Mouse (Mus musculus) kidney, adult 2 months (tissue): ENCODE measurements around the gene Ass1. TPM values are rescaled to one million over a fixed set of nuclear protein-coding genes. Genes with fewer than 3 reads are reported as not detected.

Source experiments
- DNase-seq: peaks from one replicate; pipeline ENCODE4 v3.0.0; 2021
- H3K27ac ChIP-seq: fragments of 200-500 bp; 2 replicates; pipeline ENCODE4 v1.5.1; 2012; ENCODE audit warnings: low read depth, low read length, control low read depth, inconsistent platforms; ENCODE audit not compliant: insufficient read depth
- H3K27me3 ChIP-seq: fragments of 200-500 bp; replicated peaks from 2 replicates; pipeline ENCODE4 v1.6.1; 2012; ENCODE audit warnings: mild to moderate bottlenecking, moderate library complexity, low read length, inconsistent platforms; ENCODE audit not compliant: control insufficient read depth, insufficient read depth
- H3K36me3 ChIP-seq: fragments of 200-500 bp; 2 replicates; pipeline ENCODE4 v1.6.1; 2012; ENCODE audit warnings: mild to moderate bottlenecking, moderate library complexity, low read length, inconsistent platforms; ENCODE audit not compliant: control insufficient read depth, insufficient read depth
- H3K4me1 ChIP-seq: fragments of 200-500 bp; 2 replicates; pipeline ENCODE4 v1.6.1; 2011; ENCODE audit warnings: low read length; ENCODE audit not compliant: control insufficient read depth, insufficient read depth
- H3K4me3 ChIP-seq: fragments of 200-500 bp; 2 replicates; pipeline ENCODE4 v1.5.1; 2011; ENCODE audit warnings: mild to moderate bottlenecking, low read depth, low read length, control low read depth; ENCODE audit not compliant: insufficient read depth
- CTCF ChIP-seq: fragments of 200-500 bp; conservative IDR thresholded peaks from 2 replicates; pipeline ENCODE4 v1.5.1; 2011; ENCODE audit warnings: low read depth, mild to moderate bottlenecking, control low read depth, low read length, moderate library complexity, mixed read lengths; ENCODE audit not compliant: insufficient read depth, insufficient read length
- POLR2A ChIP-seq: fragments of 200-500 bp; IDR thresholded peaks from one replicate; pipeline ENCODE4 v1.6.1; 2011; ENCODE audit warnings: low read depth, low read length, control low read depth
- WGBS: fragments of 180-500 bp; shearing (Covaris S2); methylation state at CpG from one replicate; pipeline ENCODE4 v1.1.7; 2018; 5-methylcytosine and 5-hydroxymethylcytosine counted together
- polyA plus RNA-seq: library from polyadenylated mRNA; depleted of rRNA; stranded (reverse); fragments of >200 nt; gene quantifications from 2 replicates; pipeline ENCODE4 v1.2.3, GENCODE M21; 2012

Ass1 gene
- polyA plus RNA-seq, 1 experiment: 2,656 TPM

GRCm38 (mm10) chr2:31524641-31525040 is 54.6 kb downstream of the Ass1 start:
- no peaks in the 10 kb centered on the region for H3K27me3 ChIP-seq
- no peak for DNase-seq
- H3K4me3 ChIP-seq: no peak overlapping the region
- no peaks in the 10 kb centered on the region for H3K4me1 ChIP-seq
- no peak for TF ChIP-seq POLR2A
- TF ChIP-seq CTCF: no peak
- H3K27ac ChIP-seq: no peak overlapping the region
- WGBS: 71% methylated on average over 5 of the region's 5 CpGs
- no peaks in the 10 kb centered on the region for H3K36me3 ChIP-seq

GRCm38 (mm10) chr2:31525778-31526177 is 55.8 kb downstream of the Ass1 start:
- 49% methylated on average over 10 of the region's 10 CpGs for WGBS
- H3K36me3 ChIP-seq: no peaks in the 10 kb centered on the region
- H3K27ac ChIP-seq: no peak overlapping the region
- no peaks in the 10 kb centered on the region for H3K4me1 ChIP-seq
- H3K27me3 ChIP-seq: no peaks in the 10 kb centered on the region
- H3K4me3 ChIP-seq: no peak overlapping the region
- no peak for DNase-seq
- TF ChIP-seq POLR2A: no peak
- no peak for TF ChIP-seq CTCF

GRCm38 (mm10) chr2:31530201-31530600 is 60.2 kb downstream of the Ass1 start:
- H3K4me1 ChIP-seq: no peaks in the 10 kb centered on the region
- DNase-seq: no peak
- H3K4me3 ChIP-seq: no peak overlapping the region
- TF ChIP-seq CTCF: no peak
- TF ChIP-seq POLR2A: no peak
- WGBS: 61% methylated on average over 5 of the region's 5 CpGs
- H3K27ac ChIP-seq: no peak overlapping the region
- H3K36me3 ChIP-seq: no peaks in the 10 kb centered on the region
- no peaks in the 10 kb centered on the region for H3K27me3 ChIP-seq

- Histone ChIP-seq H3K27me3 (no peaks in the 10 kb centered on the region), H3K4me3 (no peak overlapping the region), H3K27ac (no peak overlapping the region), H3K4me1 (no peaks in the 10 kb centered on the region), H3K36me3 (no peaks in the 10 kb centered on the region)
- no peak for DNase-seq
- 68% methylated on average over 5 of the region's 5 CpGs for WGBS
- TF ChIP-seq POLR2A (no peak), CTCF (no peak)
Observed at GRCm38 (mm10) chr2:31537054-31537453, 67.0 kb downstream of the Ass1 start.

- DNase-seq: no peak
- no peaks in the 10 kb centered on the region for H3K27me3 ChIP-seq
- 62% methylated on average over 5 of the region's 5 CpGs for WGBS
Observed at GRCm38 (mm10) chr2:31538745-31539144, 68.7 kb downstream of the Ass1 start.

GRCm38 (mm10) chr2:31541581-31541980 is 71.6 kb downstream of the Ass1 start:
- Histone ChIP-seq H3K27ac (no peak overlapping the region), H3K27me3 (no peaks in the 10 kb centered on the region), H3K4me3 (no peak overlapping the region), H3K4me1 (no peaks in the 10 kb centered on the region), H3K36me3 (no peaks in the 10 kb centered on the region)
- peak; percentile 26 for DNase-seq
- 40% methylated on average over 5 of the region's 5 CpGs for WGBS
- TF ChIP-seq POLR2A: no peak
- no peak for TF ChIP-seq CTCF

More at GRCm38 (mm10) chr2:31538745-31539144, 68.7 kb downstream of the Ass1 start:
- TF ChIP-seq POLR2A (no peak), CTCF (no peak)
- no peaks in the 10 kb centered on the region for H3K4me1 ChIP-seq
- H3K36me3 ChIP-seq: no peaks in the 10 kb centered on the region
- H3K4me3 ChIP-seq: no peak overlapping the region
- no peak overlapping the region for H3K27ac ChIP-seq

- Histone ChIP-seq H3K27ac (no peak overlapping the region), H3K4me1 (no peaks in the 10 kb centered on the region), H3K27me3 (no peaks in the 10 kb centered on the region), H3K36me3 (no peaks in the 10 kb centered on the region), H3K4me3 (no peak overlapping the region)
- TF ChIP-seq CTCF: no peak
- no peak for TF ChIP-seq POLR2A
- no peak for DNase-seq
- whole genome bisulfite sequencing: 47% methylated on average over 11 of the region's 11 CpGs
Observed at GRCm38 (mm10) chr2:31547726-31548125, 77.7 kb downstream of the Ass1 start.
